In genomic region chr7:101288436-101288835, GRCm38 (mm10) we compare ENCODE assay signal across 9 mouse cellular contexts. TPM values are rescaled to one million over a fixed set of nuclear protein-coding genes. Genes with fewer than 3 reads are reported as not detected.
DNase-seq lines count a peak whose midpoint lies in the region; ATAC-seq and TF ChIP-seq lines count a peak whose summit lies in the region.
"Had no signal": no experiment of that assay in that cellular context is flagged by ENCODE, and none has a peak within 500 bp of the region (broad histone marks: within the 10 kb centered on the region; RNA-seq: fewer than 3 reads in every experiment).

No protein-coding gene starts in this region.

- no peaks in the 10 kb centered on the region for H3K9me3 ChIP-seq in liver, postnatal 0 days (ENCODE audit: low read length)
- H3K9me3 ChIP-seq: neural tube, embryonic 12.5 days had no signal

- H3K27me3 ChIP-seq in liver, postnatal 0 days (ENCODE audit: insufficient read depth, low read length), result no peaks in the 10 kb centered on the region
- H3K27me3 ChIP-seq: neural tube, embryonic 12.5 days had no signal

- no peak for TF ChIP-seq EP300 in liver, postnatal 0 days (IDR thresholded peaks at IDR 0.05; ENCODE audit: low read depth)

- no peak overlapping the region for H3K4me3 ChIP-seq in liver, postnatal 0 days (ENCODE audit: low read depth, low read length)
- H3K4me3 ChIP-seq: neural tube, embryonic 12.5 days had no signal

- H3K27ac ChIP-seq in liver, postnatal 0 days (ENCODE audit: low read depth), result no peak overlapping the region
- H3K27ac ChIP-seq: neural tube, embryonic 12.5 days had no signal

- no peaks in the 10 kb centered on the region for H3K4me1 ChIP-seq in liver, postnatal 0 days (ENCODE audit: insufficient read depth)
- H3K4me1 ChIP-seq: neural tube, embryonic 12.5 days had no signal

- no peak overlapping the region for H3K9ac ChIP-seq in liver, postnatal 0 days (replicated peaks)
- H3K9ac ChIP-seq: neural tube, embryonic 12.5 days had no signal

- peak; percentile 78 for TF ChIP-seq CTCF in liver, postnatal 0 days (IDR thresholded peaks at IDR 0.05; ENCODE audit: low read depth)

- ATAC-seq in liver, postnatal 0 days, result no peak

- 47% methylated on average over 4 of the region's 4 CpGs for WGBS in liver, postnatal 0 days (ENCODE audit: insufficient replicate concordance)

- no peak overlapping the region for H3K4me2 ChIP-seq in liver, postnatal 0 days (ENCODE audit: low read depth, low read length)
- H3K4me2 ChIP-seq: neural tube, embryonic 12.5 days had no signal

- DNase-seq in gastrocnemius, adult 18-20 months (ENCODE audit: low spot score), result peak; percentile 49
- no peak for DNase-seq in gastrocnemius, adult 8-10 months (ENCODE audit: low spot score in 2 of 2)
- peak; percentile 37 to 61 for DNase-seq in right cerebral cortex, adult 2 months (ENCODE audit: low spot score in 2 of 2)
- no peak for DNase-seq in right cerebral cortex, adult 18-20 months
- peak; percentile 51 for DNase-seq in adrenal gland, postnatal 25 days
- peak; percentile 65 for DNase-seq in gastrocnemius, postnatal 10 days
- peak; percentile 61 for DNase-seq in liver, postnatal 0 days
- peak; percentile 42 for DNase-seq in thymus, postnatal 14 days

- peaks cover 56% of the 10 kb centered on the region for H3K36me3 ChIP-seq in liver, postnatal 0 days (replicated peaks; ENCODE audit: insufficient read depth, low read length)

RNA-seq across cellular contexts. Expression of gene Atg16l2, which starts 13.6 kb away (rescaled TPM):
- total RNA-seq in gastrocnemius, adult 18-20 months (2021), result 1 to 10 TPM; 6.5 to 8.9 TPM
- total RNA-seq in gastrocnemius, adult 8-10 months (2022), result 1 to 10 TPM; 3.2 to 5.3 (median 4.3) TPM
- 23.5 and 26.7 TPM in 2 replicates for total RNA-seq in adrenal gland, postnatal 25 days (2021)
- total RNA-seq in gastrocnemius, postnatal 10 days (2021), result 10 to 100 TPM in 1 of 2 experiments, 1 to 10 TPM in 1; 5.4 to 10.0 TPM
- polyA plus RNA-seq in liver, postnatal 0 days (2015; fragmentation: Nextera tagmentation; extraction: Ambion mirVana), result 4.9 and 5.3 TPM in 2 replicates

RNA-seq across cellular contexts. Expression of gene Stard10, which starts 28.4 kb away (rescaled TPM):
- 10 to 100 TPM; 40.4 to 41.1 TPM for total RNA-seq in gastrocnemius, adult 18-20 months (2021)
- total RNA-seq in gastrocnemius, adult 8-10 months (2022), result 10 to 100 TPM; 34.9 to 48.5 (median 43.7) TPM
- total RNA-seq in adrenal gland, postnatal 25 days (2021), result 19.8 and 24.9 TPM in 2 replicates
- 10 to 100 TPM; 16.0 to 16.3 TPM for total RNA-seq in gastrocnemius, postnatal 10 days (2021)
- 361 and 384 TPM in 2 replicates for polyA plus RNA-seq in liver, postnatal 0 days (2015; fragmentation: Nextera tagmentation; extraction: Ambion mirVana)

RNA-seq across cellular contexts. Expression of gene Arap1, which starts 59.4 kb away (rescaled TPM):
- 10 to 100 TPM; 18.6 to 21.4 TPM for total RNA-seq in gastrocnemius, adult 18-20 months (2021)
- total RNA-seq in gastrocnemius, adult 8-10 months (2022), result 10 to 100 TPM; 16.1 to 18.5 (median 17.1) TPM
- total RNA-seq in adrenal gland, postnatal 25 days (2021), result 26.8 and 40.2 TPM in 2 replicates
- 10 to 100 TPM; 23.1 to 32.4 TPM for total RNA-seq in gastrocnemius, postnatal 10 days (2021)
- 16.0 and 18.1 TPM in 2 replicates for polyA plus RNA-seq in liver, postnatal 0 days (2015; fragmentation: Nextera tagmentation; extraction: Ambion mirVana)

Comparison
In these comparisons a context has a peak if more than half of its experiments do, and no peak if none do; other contexts are left out.
1. DNase-seq: peak in gastrocnemius, adult 18-20 months (single experiment), right cerebral cortex, adult 2 months (2 of 2), adrenal gland, postnatal 25 days (single experiment), gastrocnemius, postnatal 10 days (single experiment), liver, postnatal 0 days (single experiment) and thymus, postnatal 14 days (single experiment); none in gastrocnemius, adult 8-10 months (0 of 2) and right cerebral cortex, adult 18-20 months (single experiment).